Mouse (Mus musculus) heart, embryonic 10.5 days (tissue): ENCODE results near the gene Commd3. TPM values are rescaled to one million over a fixed set of nuclear protein-coding genes. Genes with fewer than 3 reads are reported as not detected.

Source experiments
- DNase-seq: peaks from one replicate; pipeline ENCODE4 v3.0.0-alpha.2; 2017; ENCODE audit warnings: low spot score
- H3K27ac ChIP-seq: fragments of 300-500 bp; sonication (generic); 2 replicates; pipeline ENCODE4 v1.5.1; 2016; ENCODE audit warnings: mild to moderate bottlenecking
- H3K27me3 ChIP-seq: fragments of 300-500 bp; sonication (generic); 2 replicates; pipeline ENCODE4 v1.6.1; 2016; ENCODE audit warnings: mild to moderate bottlenecking; ENCODE audit not compliant: poor library complexity, insufficient read depth, severe bottlenecking
- H3K36me3 ChIP-seq: fragments of 300-500 bp; sonication (generic); 2 replicates; pipeline ENCODE4 v1.6.1; 2016; ENCODE audit warnings: mild to moderate bottlenecking, moderate library complexity
- H3K4me1 ChIP-seq: fragments of 300-500 bp; sonication (generic); 2 replicates; pipeline ENCODE4 v1.6.1; 2016; ENCODE audit warnings: mild to moderate bottlenecking
- H3K4me3 ChIP-seq: fragments of 300-500 bp; sonication (generic); 2 replicates; pipeline ENCODE4 v1.5.1; 2016; ENCODE audit warnings: mild to moderate bottlenecking, moderate library complexity
- H3K9me3 ChIP-seq: fragments of 300-500 bp; sonication (generic); 2 replicates; pipeline ENCODE4 v1.6.1; 2016; ENCODE audit warnings: mild to moderate bottlenecking, moderate library complexity
- WGBS: fragments of 180-500 bp; shearing (Covaris S2); methylation state at CpG from one replicate; pipeline ENCODE4 v1.1.7; 2016; 5-methylcytosine and 5-hydroxymethylcytosine counted together
- polyA plus RNA-seq: library from polyadenylated mRNA; unstranded; fragments of >200 nt; fragmentation: Nextera tagmentation; extraction: Ambion mirVana; gene quantifications from 2 replicates; pipeline ENCODE4 v1.2.1, GENCODE M21; 2016

Commd3 gene
- polyA plus RNA-seq, 1 experiment from 2014 or later = 106 TPM

DNA sequence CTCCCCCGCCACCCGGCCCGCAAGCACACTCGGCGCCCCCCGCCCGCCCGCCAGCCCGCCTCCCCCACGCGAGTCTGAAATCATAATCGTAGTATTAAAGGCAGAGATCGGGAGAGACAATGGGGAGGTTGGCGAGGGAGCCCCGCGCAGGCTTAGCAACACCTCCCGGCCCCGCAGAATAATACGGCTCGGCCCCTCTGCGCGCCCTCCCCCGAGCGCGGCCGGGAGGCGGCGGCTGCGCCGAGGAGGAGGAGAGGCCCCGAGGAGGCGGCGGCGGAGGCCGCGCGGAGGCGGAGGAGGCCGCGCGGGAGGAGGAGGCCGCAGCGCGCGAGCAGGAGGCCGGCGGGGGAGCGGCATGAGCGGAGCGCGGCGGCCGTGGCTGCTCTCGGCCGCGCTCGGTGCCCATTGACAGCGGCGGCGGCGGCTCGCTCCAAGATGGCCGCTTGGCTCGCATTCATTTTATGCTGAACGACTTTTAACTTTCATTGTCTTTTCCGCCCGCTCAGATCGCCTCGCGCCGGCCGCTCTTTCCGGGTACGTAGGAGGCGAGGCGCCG, 4.8 kb downstream of the Commd3 start, which contains the start of gene Bmi1:
TSS of gene Bmi1 (plus strand) at position 83 of the 556 bp plus-strand sequence.
- Histone ChIP-seq H3K27ac (peak within 1 kb of the TSS; percentile 96), H3K9me3 (no peaks in the 10 kb centered on the region), H3K36me3 (no peaks in the 10 kb centered on the region), H3K4me3 (peak within 1 kb of the TSS; percentile 85), H3K4me1 (peaks cover 18% of the 10 kb centered on the region), H3K27me3 (peaks cover 63% of the 10 kb centered on the region)
- under 1% methylated on average over 42 of the region's 77 CpGs for WGBS
- no peak for DNase-seq

DNA sequence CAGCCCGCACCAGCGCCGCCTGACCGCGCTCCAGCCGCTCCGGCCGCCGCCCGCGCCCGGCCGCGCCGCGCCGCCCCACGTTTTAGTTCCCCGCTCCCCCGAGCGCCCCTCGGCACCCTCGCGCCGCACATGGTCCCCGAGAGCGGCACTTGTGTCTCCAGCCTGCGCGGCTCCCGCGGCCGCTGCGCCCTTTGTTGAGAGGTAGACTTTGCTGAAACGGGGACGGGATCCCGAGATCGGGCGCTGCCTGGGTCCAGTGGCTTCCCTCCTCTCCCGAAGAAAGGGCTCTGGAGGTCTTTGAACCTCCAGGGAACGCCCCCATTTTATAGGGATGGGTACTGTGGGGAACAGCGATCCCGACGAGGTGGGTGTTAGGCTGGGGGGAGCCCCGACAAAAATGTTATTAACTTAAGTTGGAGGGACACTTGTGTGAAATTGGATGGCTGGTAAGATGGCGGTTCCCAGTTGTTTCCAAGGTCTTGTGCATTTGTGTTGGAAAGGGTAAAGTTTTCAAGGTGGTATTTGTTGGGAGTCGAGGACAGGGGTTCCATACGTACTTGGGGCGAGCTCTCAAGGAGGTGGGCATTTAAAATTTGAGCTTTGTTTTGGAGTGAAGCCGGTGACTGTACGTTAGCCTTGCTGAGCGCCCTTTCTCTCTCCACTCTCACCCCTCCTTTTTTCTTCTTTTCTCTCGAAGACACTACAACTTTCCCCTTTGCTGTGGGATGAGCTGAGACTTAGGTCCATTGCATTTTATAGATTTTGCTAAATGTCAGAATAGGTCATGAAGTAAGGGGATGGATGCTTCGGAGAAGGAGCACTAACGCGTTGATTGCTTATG, 5.7 kb downstream of the Commd3 start:
- 7% methylated on average over 55 of the region's 55 CpGs for WGBS
- peak overlapping the region; percentile 96 for H3K27ac ChIP-seq
- peaks cover 5% of the 10 kb centered on the region; the same call in 1 of the 2 replicates for H3K36me3 ChIP-seq
- H3K4me1 ChIP-seq = peaks cover 17% of the 10 kb centered on the region
- peak overlapping the region; percentile 85 for H3K4me3 ChIP-seq
- no peaks in the 10 kb centered on the region for H3K9me3 ChIP-seq
- peaks cover 71% of the 10 kb centered on the region for H3K27me3 ChIP-seq
- DNase-seq = no peak

DNA sequence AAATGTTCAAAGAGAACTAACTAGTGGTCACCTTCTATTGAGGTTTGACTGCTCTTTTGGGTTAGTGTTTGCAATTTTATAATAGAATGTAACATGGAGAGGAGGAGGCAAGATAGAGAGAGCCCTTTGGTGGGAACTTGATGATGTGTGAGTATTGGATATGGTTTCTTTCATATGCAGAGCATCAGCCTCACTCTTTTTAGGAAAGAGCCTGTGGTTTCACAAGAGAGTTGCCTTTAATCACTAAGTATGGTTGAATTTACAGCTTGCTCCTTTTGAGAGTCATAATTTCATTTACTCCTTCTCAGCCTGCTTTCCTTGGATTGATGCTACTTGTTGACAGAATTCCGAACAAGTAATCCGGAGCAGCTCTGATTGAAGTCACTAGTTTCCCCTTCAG, 7.5 kb downstream of the Commd3 start:
- Histone ChIP-seq H3K36me3 (peaks cover 22% of the 10 kb centered on the region), H3K9me3 (no peaks in the 10 kb centered on the region), H3K4me3 (no peak overlapping the region), H3K27me3 (peaks cover 78% of the 10 kb centered on the region), H3K27ac (no peak overlapping the region), H3K4me1 (peaks cover 12% of the 10 kb centered on the region)
- 16% methylated on average over 2 of the region's 2 CpGs for WGBS
- DNase-seq = no peak

DNA sequence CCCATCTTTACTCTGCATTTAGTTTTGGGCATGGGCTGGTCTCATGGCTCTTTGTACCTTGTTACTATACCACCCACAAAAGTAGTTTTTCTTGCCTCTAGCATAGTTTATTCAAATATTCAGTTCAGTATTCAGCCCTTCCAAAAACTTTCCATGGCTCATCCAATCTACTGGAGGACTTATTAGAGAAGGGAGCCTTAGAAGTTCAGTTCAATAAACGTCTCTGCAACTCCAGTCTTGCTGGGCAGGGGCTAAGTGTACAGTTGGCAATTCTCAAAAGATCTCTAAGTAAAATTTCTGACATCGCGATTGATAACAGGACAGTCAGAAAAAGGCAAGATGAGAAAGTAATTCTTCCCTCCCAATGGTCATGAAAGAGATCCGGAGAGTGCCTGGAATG, 8.3 kb downstream of the Commd3 start:
- Histone ChIP-seq H3K36me3 (peaks cover 22% of the 10 kb centered on the region), H3K4me3 (peak overlapping the region; percentile 61), H3K27me3 (peaks cover 75% of the 10 kb centered on the region), H3K27ac (peak overlapping the region; percentile 13; the same call in 1 of the 2 replicates), H3K9me3 (no peaks in the 10 kb centered on the region), H3K4me1 (peaks cover 12% of the 10 kb centered on the region)
- 1% methylated on average over 4 of the region's 4 CpGs for WGBS
- DNase-seq = no peak

DNA sequence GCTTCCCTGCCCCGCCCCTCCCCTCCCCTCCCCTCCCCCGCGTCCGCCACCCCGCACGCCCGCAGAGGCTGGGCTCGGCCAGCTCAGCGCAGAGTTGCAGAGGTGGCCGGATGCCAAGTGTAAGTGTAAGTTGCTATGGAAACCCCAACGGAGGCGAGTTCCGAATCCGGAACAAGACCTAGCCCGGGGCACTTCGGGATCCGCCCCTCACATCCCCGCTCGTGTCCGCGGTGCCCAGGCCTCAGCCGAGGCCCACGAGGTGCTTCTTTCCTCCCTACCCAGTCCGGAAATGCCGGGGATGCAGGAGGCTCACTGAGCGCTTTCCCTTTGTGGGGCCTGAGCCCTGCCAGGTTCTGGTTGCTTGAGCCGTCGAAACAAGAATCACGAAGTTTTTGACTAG, 8.8 kb downstream of the Commd3 start:
- Histone ChIP-seq H3K9me3 (no peaks in the 10 kb centered on the region), H3K27ac (peak overlapping the region; percentile 13; the same call in 1 of the 2 replicates), H3K27me3 (peaks cover 75% of the 10 kb centered on the region), H3K36me3 (peaks cover 22% of the 10 kb centered on the region), H3K4me1 (peaks cover 12% of the 10 kb centered on the region), H3K4me3 (peak overlapping the region; percentile 61)
- WGBS = under 1% methylated on average over 24 of the region's 29 CpGs
- no peak for DNase-seq

DNA sequence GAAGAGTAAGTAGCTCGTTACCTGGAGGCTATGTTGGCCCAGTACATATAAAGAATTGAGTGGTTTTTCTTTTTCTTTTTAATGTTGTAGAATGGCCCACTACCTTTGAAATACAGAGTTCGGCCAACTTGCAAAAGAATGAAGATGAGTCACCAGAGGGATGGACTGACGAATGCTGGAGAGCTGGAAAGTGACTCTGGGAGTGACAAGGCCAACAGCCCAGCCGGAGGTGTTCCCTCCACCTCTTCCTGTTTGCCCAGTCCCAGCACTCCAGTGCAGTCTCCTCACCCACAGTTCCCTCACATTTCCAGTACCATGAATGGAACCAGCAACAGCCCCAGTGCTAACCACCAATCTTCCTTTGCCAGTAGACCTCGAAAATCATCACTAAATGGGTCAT, 11.9 kb downstream of the Commd3 start:
- 61% methylated on average over 5 of the region's 5 CpGs for WGBS
- H3K27me3 ChIP-seq = peaks cover 95% of the 10 kb centered on the region
- no peak for DNase-seq
- H3K36me3 ChIP-seq = peaks cover 22% of the 10 kb centered on the region
- H3K4me3 ChIP-seq = no peak overlapping the region
- H3K9me3 ChIP-seq = no peaks in the 10 kb centered on the region
- no peak overlapping the region for H3K27ac ChIP-seq
- H3K4me1 ChIP-seq = peaks cover 18% of the 10 kb centered on the region

DNA sequence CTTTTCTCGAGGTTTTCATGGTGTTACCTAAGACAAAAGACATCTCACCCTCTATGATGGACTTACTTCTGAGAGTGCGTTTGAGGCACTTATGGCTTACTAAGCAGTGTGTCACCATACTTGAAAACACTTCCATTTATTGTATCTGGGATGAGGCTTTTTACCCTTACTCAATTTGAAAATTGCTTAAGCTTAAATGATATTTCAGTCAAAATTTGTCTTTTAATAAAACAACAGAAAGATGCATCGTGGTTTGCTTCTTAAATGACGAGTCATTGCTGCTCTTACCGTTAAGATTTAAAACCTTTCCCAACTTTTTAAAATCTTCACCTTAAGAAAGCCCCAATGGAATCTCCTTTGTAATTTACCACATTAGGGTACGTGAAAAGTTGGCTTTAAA, 14.2 kb downstream of the Commd3 start:
- no peak for DNase-seq
- Histone ChIP-seq H3K27ac (no peak overlapping the region), H3K36me3 (peaks cover 22% of the 10 kb centered on the region), H3K9me3 (no peaks in the 10 kb centered on the region), H3K4me3 (no peak overlapping the region), H3K27me3 (peaks cover 95% of the 10 kb centered on the region), H3K4me1 (peaks cover 21% of the 10 kb centered on the region)
- 18% methylated on average over 6 of the region's 6 CpGs for WGBS

DNA sequence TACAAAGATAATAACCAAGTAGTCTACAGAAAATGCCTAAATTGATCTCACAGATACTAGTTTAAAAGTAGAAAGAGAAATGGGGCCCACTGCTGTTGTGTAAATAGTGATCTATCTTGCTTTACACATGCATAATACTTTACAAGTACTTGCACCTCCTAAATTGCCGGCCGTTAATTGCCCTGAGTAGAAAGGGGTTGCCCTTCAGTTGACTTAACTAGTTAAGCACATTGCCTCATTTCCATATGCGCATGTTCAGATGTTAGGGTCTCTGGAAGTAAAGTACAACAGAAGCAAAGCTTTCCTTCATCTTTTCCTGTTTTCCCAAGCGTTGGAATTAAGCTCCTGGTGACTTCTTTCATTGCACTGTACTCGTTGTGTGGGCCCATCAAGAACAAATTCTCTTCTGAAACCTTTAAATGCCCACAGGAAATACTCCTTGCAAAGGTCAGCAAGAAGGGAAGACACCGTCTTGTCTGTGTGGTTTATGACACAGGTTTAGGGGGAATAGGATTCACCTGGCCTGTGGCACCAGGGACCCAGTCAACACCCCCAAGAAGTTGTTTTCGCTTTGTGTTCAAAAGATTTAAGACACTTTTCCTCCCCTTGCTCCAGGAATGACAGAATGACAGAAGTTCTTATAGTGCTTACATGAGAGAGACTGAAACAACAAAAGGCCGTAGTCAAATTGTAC, 14.8 kb downstream of the Commd3 start:
- Histone ChIP-seq H3K27me3 (peaks cover 91% of the 10 kb centered on the region), H3K4me3 (no peak overlapping the region), H3K9me3 (no peaks in the 10 kb centered on the region), H3K4me1 (peaks cover 20% of the 10 kb centered on the region), H3K36me3 (peaks cover 22% of the 10 kb centered on the region), H3K27ac (no peak overlapping the region)
- DNase-seq = peak; percentile 54
- WGBS = 10% methylated on average over 8 of the region's 8 CpGs

DNA sequence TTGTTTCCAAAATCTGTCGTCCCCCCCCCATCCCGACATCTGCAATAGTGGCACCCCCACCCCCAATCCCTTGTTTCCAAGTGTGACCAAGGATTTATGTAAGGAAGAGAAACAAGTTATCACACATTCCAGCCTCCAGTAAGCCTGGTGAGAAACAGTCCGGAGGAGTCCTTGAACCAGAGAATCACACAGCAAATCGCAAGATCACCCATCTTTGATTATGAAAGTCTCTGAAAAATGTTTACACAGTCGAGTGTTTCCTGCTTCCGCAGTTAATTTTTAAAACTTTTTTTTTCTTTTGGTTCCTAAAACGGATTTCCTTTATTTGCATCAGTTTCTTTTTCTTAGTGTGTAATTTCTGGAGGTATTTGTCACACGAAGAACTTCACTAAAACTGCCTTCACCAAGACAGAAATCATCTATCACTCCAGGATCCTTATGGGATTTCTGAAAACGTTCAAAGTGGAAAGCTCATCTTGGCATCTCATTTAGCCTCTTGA, 15.5 kb downstream of the Commd3 start:
- no peak overlapping the region for H3K27ac ChIP-seq
- WGBS = 6% methylated on average over 9 of the region's 9 CpGs

DNA sequence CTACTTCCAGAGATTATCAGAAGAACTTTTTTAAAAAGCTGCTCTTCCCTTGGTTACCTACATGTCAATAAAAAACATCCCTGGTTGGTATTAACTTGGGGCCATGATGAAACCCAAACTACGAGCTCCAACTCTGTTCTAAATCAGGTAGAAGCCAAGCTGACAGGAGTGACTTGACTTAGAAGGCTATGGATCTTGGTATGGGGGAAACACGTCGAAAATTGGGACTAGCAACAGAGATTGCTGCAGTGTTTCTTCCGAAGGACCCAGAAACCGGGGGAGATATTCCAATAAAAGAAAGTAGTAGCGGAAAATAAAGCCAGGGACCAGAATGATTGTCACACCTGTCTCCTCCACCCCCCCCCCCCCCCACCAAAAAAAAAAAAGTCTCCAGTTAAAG, 16.1 kb downstream of the Commd3 start:
- 4% methylated on average over 6 of the region's 6 CpGs for WGBS
- no peak for DNase-seq

More for the DNA sequence above, 15.5 kb downstream of the Commd3 start:
- Histone ChIP-seq H3K4me3 (no peak overlapping the region), H3K9me3 (no peaks in the 10 kb centered on the region), H3K36me3 (peaks cover 17% of the 10 kb centered on the region), H3K4me1 (peaks cover 20% of the 10 kb centered on the region), H3K27me3 (peaks cover 91% of the 10 kb centered on the region)
- peak; percentile 61 for DNase-seq

DNA sequence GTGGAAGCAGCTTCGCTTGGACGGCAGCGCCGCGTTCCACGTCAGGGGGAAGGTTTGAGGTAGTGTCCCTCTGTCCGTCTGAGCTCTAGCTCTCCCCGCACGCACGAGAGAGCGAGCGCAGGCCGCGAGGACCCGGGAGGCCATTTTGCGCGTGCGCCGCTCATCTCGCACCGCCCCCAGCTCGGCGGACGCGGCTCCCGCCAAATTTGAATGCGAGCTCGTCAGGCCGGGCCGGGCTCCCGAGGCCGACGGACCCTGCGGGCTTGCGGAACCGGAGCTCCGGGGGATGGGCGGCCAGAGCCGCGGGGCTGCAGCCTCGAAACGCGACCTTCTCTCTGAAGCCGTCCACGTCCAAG, 16.5 kb downstream of the Commd3 start:
- Histone ChIP-seq H3K27ac (0 out of 2 replicates have a peak overlapping the region, but pooled peaks have one; percentile 4), H3K4me3 (peak overlapping the region; percentile 62), H3K27me3 (peaks cover 87% of the 10 kb centered on the region), H3K36me3 (peaks cover 9% of the 10 kb centered on the region), H3K9me3 (no peaks in the 10 kb centered on the region), H3K4me1 (peaks cover 20% of the 10 kb centered on the region)
- DNase-seq = peak; percentile 75
- WGBS = under 1% methylated on average over 45 of the region's 45 CpGs

More for the DNA sequence above, 16.1 kb downstream of the Commd3 start:
- H3K27ac ChIP-seq = no peak overlapping the region
- peaks cover 20% of the 10 kb centered on the region for H3K4me1 ChIP-seq
- H3K4me3 ChIP-seq = peak overlapping the region; percentile 62
- peaks cover 12% of the 10 kb centered on the region for H3K36me3 ChIP-seq
- no peaks in the 10 kb centered on the region for H3K9me3 ChIP-seq
- peaks cover 91% of the 10 kb centered on the region for H3K27me3 ChIP-seq

DNA sequence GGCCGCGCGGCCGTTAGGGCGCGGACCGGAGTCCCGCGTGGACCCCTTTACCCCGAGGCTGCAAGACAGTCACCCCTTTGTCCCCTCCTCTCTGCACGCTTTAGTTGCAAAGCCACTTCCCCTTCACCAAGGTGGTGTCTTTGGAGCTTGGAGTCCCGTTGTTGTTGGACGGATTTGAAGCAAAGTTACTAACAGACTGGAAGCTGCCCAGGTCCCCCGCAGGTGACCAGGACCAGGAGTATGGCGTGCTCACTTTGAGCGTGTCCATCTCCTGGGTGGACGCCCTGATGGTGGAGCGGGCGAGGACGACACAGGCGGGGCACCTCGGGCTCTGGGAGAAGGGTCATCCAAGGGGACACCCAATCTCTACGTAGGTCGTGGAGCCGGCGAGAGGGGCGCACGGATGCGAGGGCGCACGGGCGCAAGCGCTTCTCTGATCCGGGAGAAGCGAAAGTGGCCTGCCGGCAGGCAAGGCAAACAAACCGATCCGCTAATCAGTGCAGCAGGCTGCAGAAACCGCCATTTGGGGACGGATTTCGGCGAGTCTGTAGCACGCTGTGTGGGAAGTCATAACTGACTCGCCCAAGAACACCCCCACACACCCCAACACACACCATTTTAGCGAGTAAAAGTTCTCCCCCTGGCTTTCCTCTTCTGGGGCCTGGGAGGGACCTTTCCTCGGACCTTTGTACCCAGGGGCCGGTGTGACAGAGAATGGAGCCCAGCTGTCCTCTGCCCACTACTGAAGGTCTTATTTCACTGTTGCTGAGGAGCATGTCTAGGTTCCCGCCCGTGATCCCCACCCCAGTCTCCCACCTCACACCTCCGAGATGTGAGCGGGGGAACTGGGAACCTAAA, 17.1 kb downstream of the Commd3 start:
- under 1% methylated on average over 51 of the region's 51 CpGs for WGBS
- Histone ChIP-seq H3K27ac (0 out of 2 replicates have a peak overlapping the region, but pooled peaks have one; percentile 4), H3K4me3 (peak overlapping the region; percentile 62), H3K9me3 (no peaks in the 10 kb centered on the region), H3K36me3 (peaks cover 3% of the 10 kb centered on the region), H3K4me1 (peaks cover 24% of the 10 kb centered on the region), H3K27me3 (peaks cover 81% of the 10 kb centered on the region)
- DNase-seq = peak; percentile 76
